8 mouse cellular contexts compared by ENCODE assay signal in the genomic region with DNA sequence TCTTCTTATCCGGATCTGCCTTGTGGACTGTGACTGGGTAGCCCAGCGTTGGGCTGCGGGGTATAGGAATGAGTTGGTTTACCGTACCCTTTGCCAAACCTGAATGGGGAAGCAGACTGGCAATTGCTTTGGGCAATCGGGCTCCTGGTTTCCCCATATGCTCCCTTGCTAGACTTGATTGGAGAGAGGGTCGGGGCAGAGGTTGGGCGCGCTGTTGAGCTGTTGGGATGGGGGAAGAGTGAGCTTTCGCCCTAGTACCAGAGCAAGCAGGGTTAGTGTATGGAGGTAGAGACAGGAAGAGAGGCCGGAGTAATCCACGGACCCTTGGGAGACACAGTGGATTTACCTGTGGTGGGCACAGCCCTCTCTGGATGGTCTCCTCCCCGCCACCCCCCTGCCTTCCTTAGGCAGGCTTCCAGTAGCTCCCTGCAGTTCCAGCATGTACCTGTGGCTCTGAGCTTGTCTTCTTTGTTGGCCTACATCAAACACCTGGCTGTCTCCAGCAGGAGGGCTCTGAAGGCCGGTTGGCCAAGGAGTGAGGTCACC. TPM values are rescaled to one million over a fixed set of nuclear protein-coding genes. Genes with fewer than 3 reads are reported as not detected.
DNase-seq lines count a peak whose midpoint lies in the region; ATAC-seq lines count a peak whose summit lies in the region.

No protein-coding gene starts in this region.

- H3K9ac ChIP-seq in embryonic facial prominence, embryonic 14.5 days (ENCODE audit: low read depth, low read length) = peak overlapping the region; percentile 85
- peak overlapping the region; percentile 77 for H3K9ac ChIP-seq in kidney, embryonic 15.5 days

- H3K9me3 ChIP-seq in embryonic facial prominence, embryonic 14.5 days (ENCODE audit: control insufficient read depth, low read length) = no peaks in the 10 kb centered on the region
- H3K9me3 ChIP-seq in kidney, embryonic 15.5 days (replicated peaks) = no peaks in the 10 kb centered on the region
- H3K9me3 ChIP-seq in megakaryocyte, embryonic 14.5 days = no peaks in the 10 kb centered on the region

- ATAC-seq in frontal cortex, adult (ENCODE audit: low TSS enrichment) = peak; percentile 0; the same call in 1 of the 2 replicates
- 0 out of 2 replicates have a peak, but pooled peaks have one; percentile 20 for ATAC-seq in embryonic facial prominence, embryonic 14.5 days (ENCODE audit: low read depth)
- ATAC-seq in kidney, embryonic 15.5 days (replicated peaks; ENCODE audit: low FRiP score) = peak; percentile 26
- no peak for ATAC-seq in megakaryocyte-erythroid progenitor cell, adult 5-6 weeks (replicated peaks; ENCODE audit: low FRiP score, low TSS enrichment, poor library complexity, severe bottlenecking)

- H3K27me3 ChIP-seq in embryonic facial prominence, embryonic 14.5 days (replicated peaks; ENCODE audit: control insufficient read depth, insufficient read depth, low read length) = no peaks in the 10 kb centered on the region
- H3K27me3 ChIP-seq in kidney, embryonic 15.5 days = no peaks in the 10 kb centered on the region
- peaks cover 85% of the 10 kb centered on the region for H3K27me3 ChIP-seq in megakaryocyte, embryonic 14.5 days (replicated peaks)

- peak overlapping the region; percentile 74 for H3K4me3 ChIP-seq in embryonic facial prominence, embryonic 14.5 days (ENCODE audit: low read depth, low read length)
- peak overlapping the region; percentile 76 for H3K4me3 ChIP-seq in kidney, embryonic 15.5 days (replicated peaks)
- peak overlapping the region; percentile 94 for H3K4me3 ChIP-seq in megakaryocyte, embryonic 14.5 days (replicated peaks)

- H3K36me3 ChIP-seq in embryonic facial prominence, embryonic 14.5 days (ENCODE audit: control insufficient read depth, insufficient read depth, low read length) = no peaks in the 10 kb centered on the region
- no peaks in the 10 kb centered on the region for H3K36me3 ChIP-seq in kidney, embryonic 15.5 days
- H3K36me3 ChIP-seq in megakaryocyte, embryonic 14.5 days (replicated peaks; ENCODE audit: low read length) = no peaks in the 10 kb centered on the region

- WGBS in embryonic facial prominence, embryonic 14.5 days = 5% methylated on average over 12 of the region's 13 CpGs
- 8% methylated on average over 13 of the region's 13 CpGs for WGBS in kidney, embryonic 15.5 days

- no peak for DNase-seq in frontal cortex, postnatal 25 days (ENCODE audit: low spot score in 2 of 2)
- peak; percentile 41 for DNase-seq in R1 (ENCODE audit: low read depth, low spot score)
- DNase-seq in embryonic facial prominence, embryonic 14.5 days (ENCODE audit: low spot score) = no peak
- DNase-seq in frontal cortex, postnatal 10 days (ENCODE audit: low spot score in 2 of 2) = no peak

- H3K4me2 ChIP-seq in embryonic facial prominence, embryonic 14.5 days (ENCODE audit: low read depth, low read length) = peak overlapping the region; percentile 68
- H3K4me2 ChIP-seq in kidney, embryonic 15.5 days = peak overlapping the region; percentile 94

- H3K27ac ChIP-seq in embryonic facial prominence, embryonic 14.5 days (replicated peaks; ENCODE audit: low read depth, low read length) = peak overlapping the region; percentile 89
- peak overlapping the region; percentile 94 for H3K27ac ChIP-seq in kidney, embryonic 15.5 days

- H3K4me1 ChIP-seq in embryonic facial prominence, embryonic 14.5 days (ENCODE audit: control insufficient read depth, insufficient read depth, low read length) = peaks cover 9% of the 10 kb centered on the region; the same call in 1 of the 2 replicates
- H3K4me1 ChIP-seq in kidney, embryonic 15.5 days = peaks cover 50% of the 10 kb centered on the region
- peaks cover 36% of the 10 kb centered on the region for H3K4me1 ChIP-seq in megakaryocyte, embryonic 14.5 days

RNA-seq across cellular contexts. Expression of gene Sirpa, which starts 1.3 kb away (rescaled TPM):
- 36.1 and 39.1 TPM in 2 replicates for polyA plus RNA-seq in embryonic facial prominence, embryonic 14.5 days (2014; fragmentation: Nextera tagmentation; extraction: Ambion mirVana)
- 28.4 and 30.6 TPM in 2 replicates for polyA plus RNA-seq in kidney, embryonic 15.5 days (2015; fragmentation: Nextera tagmentation; extraction: Ambion mirVana)
- 9.9 and 60.3 TPM in 2 replicates for polyA plus RNA-seq in megakaryocyte, embryonic 14.5 days (2012; ENCODE audit: insufficient read depth, low replicate concordance)
- 5.1 and 8.0 TPM in 2 replicates for total RNA-seq in megakaryocyte-erythroid progenitor cell, adult 5-6 weeks (2014; fragmentation: Nextera tagmentation)
- 0.52 and 2.7 TPM in 2 replicates for total RNA-seq in megakaryocyte-erythroid progenitor cell, adult 5-6 weeks (2017)

RNA-seq across cellular contexts. Expression of gene F830045P16Rik, which starts 57.5 kb away (rescaled TPM):
- polyA plus RNA-seq in embryonic facial prominence, embryonic 14.5 days (2014; fragmentation: Nextera tagmentation; extraction: Ambion mirVana) = 0.24 and 0.39 TPM in 2 replicates
- 0.08 TPM in 1 of 2 replicates, not detected in the other for polyA plus RNA-seq in kidney, embryonic 15.5 days (2015; fragmentation: Nextera tagmentation; extraction: Ambion mirVana)
- 0.08 TPM in 1 of 2 replicates, not detected in the other for polyA plus RNA-seq in megakaryocyte, embryonic 14.5 days (2012; ENCODE audit: insufficient read depth, low replicate concordance)
- not detected in 2 replicates for total RNA-seq in megakaryocyte-erythroid progenitor cell, adult 5-6 weeks (2014; fragmentation: Nextera tagmentation)
- 0.52 and 0.65 TPM in 2 replicates for total RNA-seq in megakaryocyte-erythroid progenitor cell, adult 5-6 weeks (2017)
